19 mouse cellular contexts compared by ENCODE assay signal in the genomic region with DNA sequence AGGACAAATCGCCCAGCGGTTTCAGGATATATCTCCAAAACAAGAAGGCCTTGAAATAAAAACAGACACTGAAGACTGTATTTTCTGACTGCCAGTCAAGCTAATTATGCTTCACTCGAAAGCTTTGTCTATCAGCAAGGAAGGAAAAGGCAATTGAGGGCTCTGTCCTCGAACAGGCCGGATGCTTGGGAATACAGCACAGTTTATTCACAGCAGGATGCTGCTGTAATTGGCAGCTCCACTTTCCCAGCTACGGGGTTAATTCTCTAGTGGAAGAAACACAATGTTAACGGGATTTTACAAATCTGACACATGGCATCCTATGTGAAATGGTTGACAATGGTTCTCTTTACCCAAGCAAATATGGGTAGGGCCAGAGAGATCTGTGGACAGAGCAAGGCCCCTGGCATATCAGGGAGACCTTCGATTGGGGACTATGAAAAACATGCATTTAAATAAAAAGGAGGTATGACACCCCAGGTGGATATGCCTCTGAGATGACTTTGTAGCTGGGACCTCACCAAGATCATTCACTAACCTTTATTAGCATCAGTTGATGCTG.
DNase-seq lines count a peak whose midpoint lies in the region; ATAC-seq lines count a peak whose summit lies in the region.
"Had no signal": no experiment of that assay in that cellular context is flagged by ENCODE, and none has a peak within 500 bp of the region (broad histone marks: within the 10 kb centered on the region; RNA-seq: fewer than 3 reads in every experiment).

No protein-coding gene starts in this region.

- no peaks in the 10 kb centered on the region for H3K27me3 ChIP-seq in neural tube, embryonic 13.5 days
- no peaks in the 10 kb centered on the region for H3K27me3 ChIP-seq in midbrain, embryonic 15.5 days (replicated peaks)
- H3K27me3 ChIP-seq: CH12.LX; heart, embryonic 12.5 days; neural tube, embryonic 12.5 days had no signal

- H3K4me3 ChIP-seq in neural tube, embryonic 13.5 days = no peak overlapping the region
- no peak overlapping the region for H3K4me3 ChIP-seq in midbrain, embryonic 15.5 days
- H3K4me3 ChIP-seq: heart, embryonic 12.5 days; neural tube, embryonic 12.5 days had no signal

- H3K4me1 ChIP-seq in neural tube, embryonic 13.5 days (replicated peaks) = peaks cover 47% of the 10 kb centered on the region
- H3K4me1 ChIP-seq in midbrain, embryonic 15.5 days = peaks cover 8% of the 10 kb centered on the region

- no peaks in the 10 kb centered on the region for H3K9me3 ChIP-seq in neural tube, embryonic 13.5 days
- no peaks in the 10 kb centered on the region for H3K9me3 ChIP-seq in midbrain, embryonic 15.5 days
- H3K9me3 ChIP-seq: heart, embryonic 12.5 days; neural tube, embryonic 12.5 days had no signal

- H3K27ac ChIP-seq in neural tube, embryonic 13.5 days (replicated peaks) = peak overlapping the region; percentile 70
- peak overlapping the region; percentile 27 for H3K27ac ChIP-seq in midbrain, embryonic 15.5 days
- H3K27ac ChIP-seq: neural tube, embryonic 12.5 days; stomach, postnatal 0 days had no signal

- WGBS in neural tube, embryonic 13.5 days = 26% methylated on average over 8 of the region's 8 CpGs
- WGBS in midbrain, embryonic 15.5 days = 17% methylated on average over 8 of the region's 8 CpGs

- no peak for ATAC-seq in neural tube, embryonic 13.5 days (ENCODE audit: low read depth)
- peak; percentile 46; the same call in 1 of the 2 replicates for ATAC-seq in midbrain, embryonic 15.5 days (replicated peaks)
- no peak for ATAC-seq in CD4-positive, CD25-positive, alpha-beta regulatory T cell, adult 4 months
- ATAC-seq: activated CD4-positive, CD25-positive, alpha-beta regulatory T cell, adult 4 months had no signal

- H3K36me3 ChIP-seq in neural tube, embryonic 13.5 days = no peaks in the 10 kb centered on the region
- no peaks in the 10 kb centered on the region for H3K36me3 ChIP-seq in midbrain, embryonic 15.5 days (replicated peaks)
- H3K36me3 ChIP-seq: heart, embryonic 12.5 days; neural tube, embryonic 12.5 days had no signal

- DNase-seq in embryo, embryonic 11 days = peak; percentile 27
- no peak for DNase-seq in embryo, embryonic 9.5 days (ENCODE audit: extremely low spot score)
- no peak for DNase-seq in neural tube, embryonic 10.5 days (ENCODE audit: extremely low spot score, low spot score)
- DNase-seq in adrenal gland, postnatal 10 days = no peak
- no peak for DNase-seq in right cerebral cortex, adult 18-20 months
- DNase-seq: cerebellum, adult 11-12 months; heart, postnatal 36 days; kidney, adult 2 months; kidney, postnatal 36 days; thymus, postnatal 14 days had no signal

- no peak overlapping the region for H3K4me2 ChIP-seq in neural tube, embryonic 13.5 days
- H3K4me2 ChIP-seq in midbrain, embryonic 15.5 days = no peak overlapping the region
- H3K4me2 ChIP-seq: heart, embryonic 12.5 days; liver, embryonic 11.5 days; neural tube, embryonic 12.5 days had no signal

- H3K9ac ChIP-seq in neural tube, embryonic 13.5 days = no peak overlapping the region
- H3K9ac ChIP-seq in midbrain, embryonic 15.5 days = no peak overlapping the region
- H3K9ac ChIP-seq: heart, embryonic 12.5 days; neural tube, embryonic 12.5 days had no signal
